Mouse (Mus musculus) heart, embryonic 11.5 days (tissue): Measurements from ENCODE around the gene Ctrc. TPM values are rescaled to one million over a fixed set of nuclear protein-coding genes. Genes with fewer than 3 reads are reported as not detected.

Experiments
- ATAC-seq: fragments of 200-750 bp; cut with Nextera tagmentation; replicated peaks from 2 replicates; pipeline ENCODE4 v1.8.0; 2017; ENCODE audit warnings: moderate library complexity; ENCODE audit not compliant: insufficient number of reproducible peaks, low FRiP score, low TSS enrichment
- H3K27ac ChIP-seq: fragments of 300-500 bp; sonication (generic); 2 replicates; pipeline ENCODE4 v1.5.1; 2014; ENCODE audit warnings: mild to moderate bottlenecking, low read depth, low read length
- H3K27me3 ChIP-seq: fragments of 300-500 bp; sonication (generic); 2 replicates; pipeline ENCODE4 v1.6.1; 2014; ENCODE audit warnings: mild to moderate bottlenecking, low read length, mixed read lengths; ENCODE audit not compliant: control insufficient read depth, insufficient read depth
- H3K36me3 ChIP-seq: fragments of 300-500 bp; sonication (generic); 2 replicates; pipeline ENCODE4 v1.6.1; 2014; ENCODE audit warnings: mild to moderate bottlenecking, low read length, moderate library complexity, mixed read lengths; ENCODE audit not compliant: control insufficient read depth, insufficient read depth
- H3K4me1 ChIP-seq: fragments of 300-500 bp; sonication (generic); 2 replicates; pipeline ENCODE4 v1.6.1; 2014; ENCODE audit warnings: low read length; ENCODE audit not compliant: control insufficient read depth, insufficient read depth
- H3K4me2 ChIP-seq: fragments of 300-500 bp; sonication (generic); 2 replicates; pipeline ENCODE4 v1.6.1; 2014; ENCODE audit warnings: mild to moderate bottlenecking, moderate library complexity
- H3K4me3 ChIP-seq: fragments of 300-500 bp; sonication (generic); 2 replicates; pipeline ENCODE4 v1.5.1; 2014; ENCODE audit warnings: low read depth, low read length
- H3K9ac ChIP-seq: fragments of 300-500 bp; sonication (generic); 2 replicates; pipeline ENCODE4 v1.6.1; 2014; ENCODE audit warnings: mild to moderate bottlenecking, low read depth, low read length, moderate library complexity
- H3K9me3 ChIP-seq: fragments of 300-500 bp; sonication (generic); replicated peaks from 2 replicates; pipeline ENCODE4 v1.6.1; 2016; ENCODE audit warnings: low read length; ENCODE audit not compliant: control insufficient read depth
- WGBS: fragments of 180-500 bp; shearing (Covaris S2); extraction: QIAGEN DNeasy Blood & Tissue Kit; methylation state at CpG from one replicate; pipeline ENCODE4 v1.1.7; 2014; ENCODE audit not compliant: insufficient replicate concordance; 5-methylcytosine and 5-hydroxymethylcytosine counted together
- polyA plus RNA-seq: library from polyadenylated mRNA; unstranded; fragments of >200 nt; fragmentation: Nextera tagmentation; extraction: Ambion mirVana; gene quantifications from 2 replicates; pipeline ENCODE4 v1.2.1, GENCODE M21; 2014

Ctrc gene
- polyA plus RNA-seq, 1 experiment from 2014 or later, result not detected

GRCm38 (mm10) chr4:141792554-141793281, 53.4 kb downstream of the Ctrc start:
- Histone ChIP-seq H3K27ac (peak overlapping the region; percentile 95), H3K4me3 (peak overlapping the region; percentile 74), H3K36me3 (peaks cover 5% of the 10 kb centered on the region), H3K9ac (peak overlapping the region; percentile 52), H3K4me2 (peak overlapping the region; percentile 63), H3K4me1 (peaks cover 14% of the 10 kb centered on the region), H3K27me3 (no peaks in the 10 kb centered on the region), H3K9me3 (no peaks in the 10 kb centered on the region)
- ATAC-seq, result no peak
- 11% methylated on average over 10 of the region's 10 CpGs for WGBS

GRCm38 (mm10) chr4:141791951-141792350, 54.2 kb downstream of the Ctrc start:
- WGBS, result 86% methylated on average over 8 of the region's 8 CpGs
- Histone ChIP-seq H3K27me3 (no peaks in the 10 kb centered on the region), H3K9me3 (no peaks in the 10 kb centered on the region), H3K4me2 (no peak overlapping the region), H3K4me3 (no peak overlapping the region), H3K9ac (no peak overlapping the region), H3K4me1 (peaks cover 14% of the 10 kb centered on the region), H3K36me3 (peaks cover 3% of the 10 kb centered on the region; the same call in 1 of the 2 replicates), H3K27ac (no peak overlapping the region)
- ATAC-seq, result no peak

- Histone ChIP-seq H3K9me3 (no peaks in the 10 kb centered on the region), H3K27ac (no peak overlapping the region), H3K4me2 (no peak overlapping the region), H3K9ac (no peak overlapping the region), H3K4me3 (no peak overlapping the region), H3K27me3 (no peaks in the 10 kb centered on the region), H3K36me3 (peaks cover under 1% of the 10 kb centered on the region), H3K4me1 (peaks cover 14% of the 10 kb centered on the region)
- no peak for ATAC-seq
- 84% methylated on average over 7 of the region's 7 CpGs for WGBS
These were observed 54.7 kb downstream of the Ctrc start for GRCm38 (mm10) chr4:141791486-141791885.

GRCm38 (mm10) chr4:141790524-141790990, 55.6 kb downstream of the Ctrc start, which contains the start of gene Dnajc16:
TSS of gene Dnajc16 (minus strand) at chr4:141790931.
- ATAC-seq, result peak; percentile 83
- H3K27ac ChIP-seq, result peak within 1 kb of the TSS; percentile 80
- peak within 1 kb of the TSS; percentile 75 for H3K4me2 ChIP-seq
- H3K4me1 ChIP-seq, result peaks cover 14% of the 10 kb centered on the region
- H3K36me3 ChIP-seq, result peaks cover under 1% of the 10 kb centered on the region
- peak within 1 kb of the TSS; percentile 96 for H3K4me3 ChIP-seq
- H3K9me3 ChIP-seq, result no peaks in the 10 kb centered on the region
- peak within 1 kb of the TSS; percentile 96 for H3K9ac ChIP-seq
- 0% methylated on average over 42 of the region's 42 CpGs for WGBS
- no peaks in the 10 kb centered on the region for H3K27me3 ChIP-seq

GRCm38 (mm10) chr4:141789564-141790218, 56.5 kb downstream of the Ctrc start:
- peaks cover 5% of the 10 kb centered on the region for H3K36me3 ChIP-seq
- ATAC-seq, result no peak
- H3K4me1 ChIP-seq, result peaks cover 6% of the 10 kb centered on the region
- H3K4me3 ChIP-seq, result peak overlapping the region; percentile 96
- 33% methylated on average over 3 of the region's 3 CpGs for WGBS
- no peaks in the 10 kb centered on the region for H3K27me3 ChIP-seq
- peak overlapping the region; percentile 96 for H3K9ac ChIP-seq
- H3K27ac ChIP-seq, result peak overlapping the region; percentile 80; the same call in 1 of the 2 replicates
- no peaks in the 10 kb centered on the region for H3K9me3 ChIP-seq
- peak overlapping the region; percentile 75 for H3K4me2 ChIP-seq

- no peak overlapping the region for H3K4me3 ChIP-seq
- no peak for ATAC-seq
- no peak overlapping the region for H3K9ac ChIP-seq
- peaks cover 14% of the 10 kb centered on the region for H3K36me3 ChIP-seq
- H3K9me3 ChIP-seq, result no peaks in the 10 kb centered on the region
- peaks cover 6% of the 10 kb centered on the region; the same call in 1 of the 2 replicates for H3K4me1 ChIP-seq
- no peak overlapping the region for H3K4me2 ChIP-seq
- WGBS, result 88% methylated on average over 7 of the region's 7 CpGs
- no peaks in the 10 kb centered on the region for H3K27me3 ChIP-seq
- H3K27ac ChIP-seq, result no peak overlapping the region
These were observed 58.7 kb downstream of the Ctrc start for GRCm38 (mm10) chr4:141787462-141787861.

- H3K36me3 ChIP-seq, result peaks cover 17% of the 10 kb centered on the region
- H3K27ac ChIP-seq, result no peak overlapping the region
- WGBS, result 85% methylated on average over 6 of the region's 6 CpGs
- peaks cover 6% of the 10 kb centered on the region; the same call in 1 of the 2 replicates for H3K4me1 ChIP-seq
- H3K4me2 ChIP-seq, result no peak overlapping the region
- no peak overlapping the region for H3K9ac ChIP-seq
- no peaks in the 10 kb centered on the region for H3K27me3 ChIP-seq
- no peak for ATAC-seq
- no peak overlapping the region for H3K4me3 ChIP-seq
- no peaks in the 10 kb centered on the region for H3K9me3 ChIP-seq
These were observed 59.1 kb downstream of the Ctrc start for GRCm38 (mm10) chr4:141787046-141787445.

- no peak overlapping the region for H3K4me2 ChIP-seq
- no peak overlapping the region for H3K4me3 ChIP-seq
- H3K27me3 ChIP-seq, result no peaks in the 10 kb centered on the region
- H3K9ac ChIP-seq, result no peak overlapping the region
- 87% methylated on average over 13 of the region's 13 CpGs for WGBS
- H3K27ac ChIP-seq, result no peak overlapping the region
- peaks cover 17% of the 10 kb centered on the region for H3K36me3 ChIP-seq
- no peak for ATAC-seq
- peaks cover 6% of the 10 kb centered on the region; the same call in 1 of the 2 replicates for H3K4me1 ChIP-seq
- no peaks in the 10 kb centered on the region for H3K9me3 ChIP-seq
These were observed 60.0 kb downstream of the Ctrc start for GRCm38 (mm10) chr4:141786141-141786540.
